Mouse (Mus musculus): ENCODE results near the gene Grid1. TPM values are rescaled to one million over a fixed set of nuclear protein-coding genes. Genes with fewer than 3 reads are reported as not detected.

The Grid1 gene
- polyA plus RNA-seq, 1 experiment from 2014 or later = 0.07 TPM

DNA sequence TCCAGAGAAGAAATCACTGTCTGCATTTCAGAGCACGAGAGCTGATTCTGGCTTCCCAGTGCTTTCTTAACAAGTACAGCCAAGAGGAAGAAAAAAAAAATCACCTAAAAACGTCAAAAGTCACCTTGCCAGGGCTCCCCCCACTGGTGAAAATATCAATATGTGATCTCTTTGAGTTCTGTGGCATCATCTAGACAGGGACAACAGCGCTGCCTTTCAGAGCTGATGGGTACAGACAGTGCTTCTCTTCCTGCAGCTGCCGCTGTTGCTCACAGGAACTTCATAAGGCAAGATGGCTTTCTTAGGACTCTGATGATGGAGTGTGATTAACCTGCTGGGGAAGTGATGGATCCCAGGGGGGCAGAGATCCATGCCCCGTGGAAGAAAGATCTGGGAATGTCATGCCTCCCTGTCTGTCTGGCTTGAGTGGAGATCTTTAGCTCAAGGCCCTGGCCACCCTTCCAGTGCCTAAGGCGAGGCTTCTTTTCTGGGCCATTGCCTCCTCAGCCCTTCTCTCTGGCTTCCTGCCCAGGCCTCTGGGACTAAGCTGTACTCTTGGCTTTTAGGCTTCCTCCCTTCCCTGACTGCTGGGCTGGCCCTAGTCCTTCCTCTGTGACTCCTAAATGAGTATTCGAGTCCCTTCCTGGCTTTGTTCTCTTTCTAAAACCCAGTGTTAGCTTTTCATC, 538.4 kb downstream of the Grid1 start:
- Histone ChIP-seq H3K27me3 (no peaks in the 10 kb centered on the region), H3K4me3 (replicated peaks) (no peak overlapping the region), H3K4me1 (replicated peaks) (no peaks in the 10 kb centered on the region), H3K27ac (no peak overlapping the region), H3K36me3 (no peaks in the 10 kb centered on the region), H3K9ac (no peak overlapping the region), H3K9me3 (replicated peaks) (no peaks in the 10 kb centered on the region), H3K4me2 (no peak overlapping the region)
- ATAC-seq (ENCODE audit: low read depth) = no peak
- WGBS (ENCODE audit: insufficient replicate concordance) = 35% methylated on average over 7 of the region's 7 CpGs
- DNase-seq = no peak

DNA sequence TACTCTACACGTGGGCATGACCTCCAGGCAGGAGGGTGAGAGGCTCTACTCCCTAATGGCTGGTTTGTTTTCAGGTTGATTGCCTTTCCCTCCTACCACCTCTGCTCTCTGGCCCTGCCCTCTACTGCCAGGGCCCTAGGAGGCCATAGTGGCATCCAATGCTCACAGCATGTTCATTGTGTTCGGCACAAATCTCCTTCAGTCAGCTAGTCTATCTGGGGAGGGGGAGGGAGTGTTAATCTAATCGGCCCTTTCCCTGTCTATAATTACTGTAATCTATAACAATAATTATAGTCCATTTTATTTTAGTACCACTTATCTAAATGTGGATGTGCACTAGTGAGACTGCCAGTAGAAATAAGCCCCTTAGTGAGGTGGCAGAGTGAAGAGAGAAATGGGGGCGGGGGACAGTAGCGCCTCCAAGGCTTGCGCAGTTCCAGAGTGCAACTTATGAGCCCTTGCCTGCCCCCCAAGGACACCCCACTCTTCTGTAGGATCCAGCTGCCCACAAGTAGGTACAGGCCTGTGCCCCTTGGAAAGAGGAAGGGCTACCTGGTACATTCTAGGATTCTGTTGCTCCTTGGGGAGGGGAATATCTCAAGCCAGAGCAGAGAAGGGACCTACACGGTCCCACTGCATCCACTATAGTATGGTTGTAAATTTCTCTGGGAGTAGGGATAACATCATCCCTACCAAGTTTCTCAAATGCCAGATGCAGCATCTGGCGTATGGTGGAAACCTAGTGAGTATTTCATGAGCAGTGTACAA, 545.5 kb downstream of the Grid1 start:
- 63% methylated on average over 8 of the region's 8 CpGs for WGBS (ENCODE audit: insufficient replicate concordance)
- Histone ChIP-seq H3K27ac (no peak overlapping the region), H3K9ac (no peak overlapping the region), H3K4me2 (no peak overlapping the region), H3K4me1 (replicated peaks) (no peaks in the 10 kb centered on the region), H3K4me3 (replicated peaks) (no peak overlapping the region), H3K36me3 (no peaks in the 10 kb centered on the region), H3K27me3 (no peaks in the 10 kb centered on the region), H3K9me3 (replicated peaks) (no peaks in the 10 kb centered on the region)
- DNase-seq = no peak
- ATAC-seq (ENCODE audit: low read depth) = no peak

DNA sequence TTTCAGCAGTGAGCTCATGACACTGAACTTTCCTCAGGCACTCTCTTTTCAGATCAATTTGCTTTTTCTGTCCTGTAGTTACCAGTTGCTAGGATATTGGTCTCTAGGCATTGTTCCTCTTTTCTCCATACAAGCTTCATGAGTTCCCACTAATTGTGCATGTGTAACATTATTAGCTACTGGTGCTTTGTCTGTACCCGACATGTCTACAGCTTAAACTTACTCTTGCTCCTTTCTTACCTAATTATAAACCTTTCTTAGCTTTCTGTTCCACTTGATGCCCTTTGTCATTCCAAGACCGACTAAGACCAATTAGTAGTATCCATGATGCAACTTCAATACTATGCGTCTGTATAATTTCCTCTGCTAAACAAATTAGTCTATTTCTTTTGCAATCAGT, 554.5 kb downstream of the Grid1 start:
- no peak overlapping the region for H3K27ac ChIP-seq
- no peaks in the 10 kb centered on the region for H3K4me1 ChIP-seq (replicated peaks)
- H3K9ac ChIP-seq = no peak overlapping the region
- DNase-seq = no peak
- ATAC-seq (ENCODE audit: low read depth) = no peak
- H3K27me3 ChIP-seq = no peaks in the 10 kb centered on the region
- no peaks in the 10 kb centered on the region for H3K36me3 ChIP-seq
- 0 out of 2 replicates have a peak, but pooled peaks cover 3% of the 10 kb centered on the region for H3K9me3 ChIP-seq (replicated peaks)
- no peak overlapping the region for H3K4me2 ChIP-seq
- 65% methylated on average over 3 of the region's 3 CpGs for WGBS (ENCODE audit: insufficient replicate concordance)
- no peak overlapping the region for H3K4me3 ChIP-seq (replicated peaks)

DNA sequence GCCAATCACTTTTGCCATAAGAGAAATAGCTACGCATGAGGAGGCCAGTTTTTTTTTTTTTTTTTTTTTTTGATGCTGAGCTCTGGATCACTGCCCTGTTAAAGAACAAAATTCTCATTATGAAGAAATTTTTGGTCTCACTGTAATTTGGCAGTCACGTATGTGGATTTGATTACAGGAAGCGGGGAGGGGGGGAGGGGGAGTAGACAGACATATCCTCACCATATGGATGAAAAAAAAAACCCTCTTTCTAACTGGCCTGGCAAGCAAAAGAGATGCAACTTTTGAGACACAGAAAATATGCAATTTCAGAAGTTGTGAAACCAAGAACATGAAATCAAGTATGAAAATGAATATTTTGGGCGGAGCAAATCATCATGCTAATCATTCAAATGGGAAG, 573.7 kb downstream of the Grid1 start:
- Histone ChIP-seq H3K9me3 (replicated peaks) (no peaks in the 10 kb centered on the region), H3K4me3 (replicated peaks) (no peak overlapping the region), H3K9ac (no peak overlapping the region), H3K27ac (no peak overlapping the region), H3K4me1 (replicated peaks) (no peaks in the 10 kb centered on the region), H3K4me2 (no peak overlapping the region), H3K27me3 (no peaks in the 10 kb centered on the region), H3K36me3 (no peaks in the 10 kb centered on the region)
- 63% methylated on average over 4 of the region's 4 CpGs for WGBS (ENCODE audit: insufficient replicate concordance)
- no peak for ATAC-seq (ENCODE audit: low read depth)
- DNase-seq = no peak

DNA sequence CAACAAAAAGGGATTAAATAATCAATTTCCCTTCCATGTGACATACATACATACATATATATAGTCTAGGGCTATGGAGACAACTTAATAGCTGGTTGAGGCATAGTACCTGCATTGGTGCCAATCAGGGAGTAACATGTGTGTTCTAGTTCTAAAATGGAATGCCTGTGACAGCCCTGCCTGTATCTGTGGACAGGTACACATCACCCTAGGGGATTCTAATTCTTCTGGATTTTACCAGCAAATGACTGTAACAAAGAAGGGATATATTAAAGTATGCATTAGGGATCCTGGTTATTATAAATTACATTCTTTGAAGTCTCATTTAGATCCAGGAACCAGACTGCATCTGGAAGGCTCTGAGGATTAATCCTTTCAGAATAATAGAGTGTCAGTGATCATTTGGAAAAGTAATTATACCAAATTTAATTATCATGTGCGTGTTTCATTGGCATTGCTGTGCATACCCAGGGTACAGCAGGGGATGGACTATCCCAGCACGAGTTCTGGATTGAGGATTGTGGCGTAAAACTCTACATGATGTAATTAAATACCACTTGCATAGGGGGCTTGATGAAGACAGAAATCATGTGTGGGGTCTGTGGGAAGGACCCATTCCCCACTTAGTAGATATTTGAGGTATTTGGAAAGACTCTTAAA, 584.5 kb downstream of the Grid1 start:
- WGBS (ENCODE audit: insufficient replicate concordance) = 57% methylated on average over 3 of the region's 3 CpGs
- no peaks in the 10 kb centered on the region for H3K9me3 ChIP-seq (replicated peaks)
- no peaks in the 10 kb centered on the region for H3K27me3 ChIP-seq
- H3K9ac ChIP-seq = no peak overlapping the region
- no peak overlapping the region for H3K27ac ChIP-seq
- DNase-seq (no peak), ATAC-seq (ENCODE audit: low read depth) (no peak)
- H3K4me1 ChIP-seq (replicated peaks) = no peaks in the 10 kb centered on the region
- H3K4me2 ChIP-seq = no peak overlapping the region
- H3K4me3 ChIP-seq (replicated peaks) = no peak overlapping the region
- H3K36me3 ChIP-seq = no peaks in the 10 kb centered on the region

DNA sequence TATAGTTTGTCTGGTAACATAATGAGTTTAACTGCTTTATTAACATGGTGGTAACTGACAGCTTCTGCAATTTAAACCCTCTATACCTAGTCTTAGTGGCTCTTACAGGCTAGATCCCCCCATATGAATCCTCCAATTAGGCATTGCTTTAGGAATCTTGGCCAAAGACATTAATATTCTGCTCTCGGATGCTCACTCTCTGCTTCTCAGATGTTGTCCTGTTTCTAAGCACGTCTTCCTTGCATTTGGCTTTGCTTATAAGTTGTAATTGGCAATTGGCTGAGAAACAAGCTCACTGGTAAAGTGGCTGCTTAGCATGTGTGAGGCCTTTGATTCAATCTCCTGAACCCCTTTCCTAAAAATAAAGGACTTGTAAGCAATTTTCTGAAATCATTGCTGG, 610.4 kb downstream of the Grid1 start:
- no peak overlapping the region for H3K27ac ChIP-seq
- H3K9me3 ChIP-seq (replicated peaks) = no peaks in the 10 kb centered on the region
- 52% methylated on average over 2 of the region's 2 CpGs for WGBS (ENCODE audit: insufficient replicate concordance)
- H3K9ac ChIP-seq = no peak overlapping the region
- no peaks in the 10 kb centered on the region for H3K36me3 ChIP-seq
- H3K4me3 ChIP-seq (replicated peaks) = no peak overlapping the region
- no peaks in the 10 kb centered on the region for H3K27me3 ChIP-seq
- H3K4me1 ChIP-seq (replicated peaks) = no peaks in the 10 kb centered on the region
- DNase-seq (no peak), ATAC-seq (ENCODE audit: low read depth) (no peak)
- no peak overlapping the region for H3K4me2 ChIP-seq

DNA sequence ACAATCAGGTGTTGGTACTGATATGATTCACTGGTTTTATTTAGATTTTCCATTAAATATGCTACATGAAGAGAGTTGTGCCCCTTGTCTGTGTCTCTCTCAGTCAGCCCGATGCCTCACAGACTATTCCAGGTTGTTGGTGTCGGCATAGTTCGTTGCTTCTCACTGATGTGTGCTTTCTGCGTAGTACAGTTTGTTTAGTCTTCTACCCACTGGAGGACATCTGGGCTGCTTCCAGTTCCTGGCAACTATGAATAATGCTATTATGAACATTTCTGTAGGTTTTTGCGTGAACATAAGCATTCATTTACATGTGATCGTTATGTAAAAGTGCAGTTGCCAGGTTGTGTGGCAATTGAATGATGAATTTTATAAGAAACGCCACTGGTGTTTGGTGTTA, 633.8 kb downstream of the Grid1 start:
- no peak for ATAC-seq (ENCODE audit: low read depth)
- no peak overlapping the region for H3K4me3 ChIP-seq (replicated peaks)
- no peak for DNase-seq
- H3K27me3 ChIP-seq = no peaks in the 10 kb centered on the region
- H3K27ac ChIP-seq = no peak overlapping the region
- H3K9ac ChIP-seq = no peak overlapping the region
- 77% methylated on average over 7 of the region's 7 CpGs for WGBS (ENCODE audit: insufficient replicate concordance)
- no peaks in the 10 kb centered on the region for H3K36me3 ChIP-seq
- no peaks in the 10 kb centered on the region for H3K9me3 ChIP-seq (replicated peaks)
- no peak overlapping the region for H3K4me2 ChIP-seq
- H3K4me1 ChIP-seq (replicated peaks) = no peaks in the 10 kb centered on the region

DNA sequence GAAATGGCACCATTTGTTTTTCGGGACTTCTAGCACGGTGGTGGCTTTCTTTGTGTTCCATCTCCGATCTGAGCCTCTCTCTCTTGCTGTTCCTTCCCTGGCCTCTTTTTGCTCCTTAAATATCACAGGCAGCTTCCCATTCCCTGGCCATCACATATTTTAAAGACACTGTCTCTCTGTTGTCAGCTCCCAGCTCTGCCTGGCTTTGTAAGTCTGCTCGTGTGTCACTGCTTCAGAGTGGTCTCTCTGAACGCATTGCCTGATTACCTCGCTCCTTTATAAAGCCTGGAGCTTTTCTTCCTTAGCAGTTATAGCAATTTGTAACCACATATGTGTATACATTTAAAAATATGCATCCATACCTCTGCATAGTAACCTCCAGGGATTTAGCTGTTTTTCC, 648.3 kb downstream of the Grid1 start:
- no peaks in the 10 kb centered on the region for H3K36me3 ChIP-seq
- H3K9ac ChIP-seq = no peak overlapping the region
- 66% methylated on average over 6 of the region's 6 CpGs for WGBS (ENCODE audit: insufficient replicate concordance)
- H3K4me1 ChIP-seq (replicated peaks) = no peaks in the 10 kb centered on the region
- H3K27me3 ChIP-seq = no peaks in the 10 kb centered on the region
- no peak for DNase-seq
- no peak overlapping the region for H3K4me2 ChIP-seq
- no peak overlapping the region for H3K4me3 ChIP-seq (replicated peaks)
- H3K27ac ChIP-seq = no peak overlapping the region
- H3K9me3 ChIP-seq (replicated peaks) = no peaks in the 10 kb centered on the region
- ATAC-seq (ENCODE audit: low read depth) = no peak

DNA sequence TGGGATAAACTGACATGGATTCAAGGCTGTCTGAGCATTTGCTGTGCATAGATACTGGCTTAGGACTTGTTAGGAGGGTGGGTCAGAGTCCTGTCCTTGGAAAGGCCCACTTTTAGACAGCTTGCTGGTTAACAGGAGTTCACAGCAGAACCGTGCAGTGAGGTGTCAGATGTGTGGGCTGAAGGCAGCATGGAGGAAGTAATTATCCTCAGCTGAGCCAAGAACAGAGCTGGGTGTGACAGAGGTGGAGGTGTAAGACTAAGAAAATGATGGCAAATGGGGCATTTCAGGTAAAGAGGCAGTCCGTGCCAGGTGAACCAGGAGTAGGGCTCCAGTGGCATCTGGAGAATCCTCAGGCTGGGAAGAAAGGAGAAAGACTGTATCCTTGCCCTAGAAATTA, 666.1 kb downstream of the Grid1 start:
- Histone ChIP-seq H3K9me3 (replicated peaks) (no peaks in the 10 kb centered on the region), H3K36me3 (no peaks in the 10 kb centered on the region), H3K4me1 (replicated peaks) (no peaks in the 10 kb centered on the region), H3K27ac (no peak overlapping the region), H3K9ac (no peak overlapping the region), H3K4me3 (replicated peaks) (no peak overlapping the region), H3K27me3 (no peaks in the 10 kb centered on the region), H3K4me2 (no peak overlapping the region)
- DNase-seq = no peak
- 37% methylated on average over 2 of the region's 2 CpGs for WGBS (ENCODE audit: insufficient replicate concordance)
- no peak for ATAC-seq (ENCODE audit: low read depth)

DNA sequence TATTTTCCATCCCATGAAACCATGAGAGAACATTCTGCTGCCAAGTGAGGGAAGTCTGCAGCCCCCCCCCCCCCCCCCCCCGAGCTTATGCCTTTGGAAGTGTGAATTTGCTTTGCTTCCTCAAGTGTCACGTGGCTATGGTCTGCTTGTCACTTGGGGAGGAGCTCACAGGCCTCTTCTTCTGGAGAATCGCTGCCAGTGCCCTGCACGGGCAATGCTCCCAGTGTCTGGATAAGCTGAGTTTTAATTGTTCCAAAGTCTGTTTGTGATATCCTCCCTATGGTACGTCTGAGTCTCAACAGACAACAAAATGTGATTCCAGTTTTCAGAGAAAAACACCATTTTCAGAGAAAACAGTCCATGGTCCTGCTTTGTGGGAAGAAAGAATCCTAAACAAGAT, 682.4 kb downstream of the Grid1 start:
- Histone ChIP-seq H3K27me3 (no peaks in the 10 kb centered on the region), H3K9me3 (replicated peaks) (no peaks in the 10 kb centered on the region), H3K4me2 (no peak overlapping the region), H3K36me3 (no peaks in the 10 kb centered on the region), H3K4me3 (replicated peaks) (no peak overlapping the region), H3K4me1 (replicated peaks) (no peaks in the 10 kb centered on the region), H3K9ac (no peak overlapping the region), H3K27ac (no peak overlapping the region)
- no peak for DNase-seq
- no peak for ATAC-seq (ENCODE audit: low read depth)
- 49% methylated on average over 5 of the region's 5 CpGs for WGBS (ENCODE audit: insufficient replicate concordance)

DNA sequence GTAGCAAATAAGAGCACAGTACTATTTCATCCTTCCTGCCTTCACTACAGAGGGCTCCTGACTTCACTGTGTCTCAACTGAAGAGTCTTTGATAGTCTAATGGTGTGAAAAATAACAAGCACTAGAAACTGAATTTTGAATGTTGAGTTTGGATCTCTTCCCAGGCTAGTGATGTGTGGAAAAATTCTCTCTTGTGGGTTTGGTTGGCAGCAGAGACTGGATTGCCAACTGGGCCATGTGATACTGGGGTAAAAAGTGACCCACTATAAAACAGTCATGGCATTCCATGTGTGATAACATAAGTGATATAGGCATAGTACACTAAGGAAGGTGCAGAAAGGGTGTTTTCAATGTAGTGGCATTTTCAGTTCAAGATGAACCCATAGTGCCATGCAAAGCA, 699.5 kb downstream of the Grid1 start:
- H3K27me3 ChIP-seq = no peaks in the 10 kb centered on the region
- no peaks in the 10 kb centered on the region for H3K36me3 ChIP-seq
- H3K27ac ChIP-seq = no peak overlapping the region
- ATAC-seq (ENCODE audit: low read depth) (no peak), DNase-seq (no peak)
- no peak overlapping the region for H3K9ac ChIP-seq
- no peaks in the 10 kb centered on the region for H3K4me1 ChIP-seq (replicated peaks)
- H3K4me2 ChIP-seq = no peak overlapping the region
- H3K9me3 ChIP-seq (replicated peaks) = no peaks in the 10 kb centered on the region
- no peak overlapping the region for H3K4me3 ChIP-seq (replicated peaks)

DNA sequence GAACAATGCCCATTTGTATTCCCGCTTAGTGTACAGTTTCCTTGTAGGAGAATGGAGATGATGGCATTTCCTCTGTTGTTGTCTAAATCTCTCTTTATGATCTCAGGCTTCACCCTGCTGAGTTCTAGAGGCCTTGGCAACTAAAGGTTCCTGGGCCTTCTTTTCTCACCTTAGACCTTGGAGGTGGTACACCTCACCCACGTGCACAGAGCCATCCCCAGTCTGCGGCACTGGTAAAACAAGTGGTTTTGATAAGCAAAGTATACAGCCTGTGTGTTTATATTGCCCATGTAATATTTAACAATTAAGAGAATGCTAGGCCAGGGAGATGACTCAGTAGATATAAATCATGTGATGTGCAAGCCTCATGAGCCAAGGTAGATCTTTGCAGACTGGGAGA, 718.9 kb downstream of the Grid1 start:
- WGBS (ENCODE audit: insufficient replicate concordance) = 60% methylated on average over 3 of the region's 3 CpGs
- ATAC-seq (ENCODE audit: low read depth) = no peak
- H3K4me3 ChIP-seq (replicated peaks) = no peak overlapping the region

More for the DNA sequence above, 718.9 kb downstream of the Grid1 start:
- DNase-seq = no peak
- Histone ChIP-seq H3K4me2 (no peak overlapping the region), H3K9ac (no peak overlapping the region), H3K9me3 (replicated peaks) (no peaks in the 10 kb centered on the region), H3K4me1 (replicated peaks) (no peaks in the 10 kb centered on the region), H3K27me3 (no peaks in the 10 kb centered on the region), H3K36me3 (no peaks in the 10 kb centered on the region), H3K27ac (no peak overlapping the region)
